Mouse (Mus musculus): ENCODE results near the gene Kmt2e.

Kmt2e gene

DNA sequence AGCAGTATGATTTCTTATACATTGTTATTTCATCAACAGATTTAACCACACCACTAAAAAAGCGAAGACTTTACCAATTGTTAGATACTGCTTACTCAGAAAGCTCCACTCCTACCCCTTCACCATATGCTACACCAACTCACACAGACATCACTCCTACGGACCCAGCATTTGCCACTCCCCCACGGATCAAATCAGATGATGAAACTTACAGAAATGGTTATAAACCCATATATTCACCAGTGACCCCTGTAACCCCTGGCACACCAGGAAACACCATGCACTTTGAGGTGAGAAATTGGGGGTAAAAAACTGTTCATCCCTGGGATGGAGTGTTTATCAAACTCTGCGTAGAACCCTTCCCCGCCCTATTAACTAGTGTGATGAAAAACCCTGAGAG, 62.7 kb downstream of the Kmt2e start:
- in situ Hi-C loops (cut with MboI, MseI), result loop anchor here (25.0 kb wide), 1 partner anchor 1735 kb away; no protein-coding TSS in a partner anchor

DNA sequence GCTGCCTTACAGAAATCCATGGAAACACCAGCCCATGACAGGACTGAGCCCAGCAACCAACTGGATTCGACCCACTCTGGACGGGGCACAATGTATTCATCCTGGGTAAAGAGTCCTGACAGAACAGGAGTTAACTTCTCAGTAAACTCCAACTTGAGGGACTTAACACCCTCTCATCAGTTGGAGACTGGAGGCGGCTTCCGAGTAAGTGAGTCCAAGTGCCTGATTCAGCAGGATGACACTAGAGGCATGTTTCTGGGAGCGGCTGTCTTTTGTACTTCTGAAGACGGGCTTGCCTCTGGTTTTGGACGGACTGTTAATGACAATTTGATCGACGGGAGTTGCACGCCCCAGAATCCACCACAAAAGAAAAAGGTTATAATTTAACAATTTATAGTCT, 63.7 kb downstream of the Kmt2e start:
- in situ Hi-C loops (cut with MboI, MseI), result loop anchor here (25.0 kb wide), 1 partner anchor 1736 kb away; no protein-coding TSS in a partner anchor

DNA sequence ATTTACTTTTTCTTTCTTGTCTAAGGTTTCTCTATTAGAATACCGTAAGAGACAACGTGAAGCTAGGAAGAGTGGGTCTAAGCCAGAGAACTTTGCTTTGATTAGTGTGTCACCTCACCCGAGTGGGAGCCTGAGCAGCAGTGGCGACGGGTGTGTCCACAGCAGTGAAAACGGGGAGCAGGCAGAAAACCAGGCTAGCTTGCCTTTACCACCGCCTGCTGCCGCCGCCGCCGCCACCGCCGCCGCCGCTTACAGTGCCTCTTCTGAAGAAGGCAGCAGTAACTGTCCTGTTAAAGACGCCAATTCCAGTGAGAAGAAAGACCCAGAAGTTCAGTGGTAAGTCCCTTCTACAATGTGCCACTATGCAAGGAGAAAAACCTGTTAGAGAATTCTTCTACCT, 65.0 kb downstream of the Kmt2e start:
- in situ Hi-C loops (cut with MboI, MseI), result loop anchor here (25.0 kb wide), 1 partner anchor 1737 kb away; no protein-coding TSS in a partner anchor

DNA sequence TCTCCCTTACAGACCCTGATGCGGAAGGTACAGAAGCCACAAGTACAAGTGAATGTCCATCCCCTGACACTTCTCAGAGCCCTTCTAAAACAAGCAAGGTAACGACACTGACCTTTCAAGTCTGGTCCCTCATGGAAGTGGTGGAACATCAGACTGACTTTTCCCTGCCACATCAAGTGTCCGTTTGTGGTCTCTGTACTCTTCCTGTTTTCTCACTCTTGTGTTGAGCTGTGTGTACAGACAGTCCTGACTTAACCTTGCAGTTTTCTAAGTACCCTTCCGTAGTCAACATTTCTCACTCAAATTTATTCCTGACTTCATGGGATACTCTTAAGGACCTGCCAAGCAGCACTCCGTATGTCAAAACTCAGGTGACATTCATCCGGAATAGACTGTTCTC, 66.5 kb downstream of the Kmt2e start:
- in situ Hi-C loops (cut with MboI, MseI), result loop anchor here (25.0 kb wide), 1 partner anchor 262 kb away; no protein-coding TSS in a partner anchor

DNA sequence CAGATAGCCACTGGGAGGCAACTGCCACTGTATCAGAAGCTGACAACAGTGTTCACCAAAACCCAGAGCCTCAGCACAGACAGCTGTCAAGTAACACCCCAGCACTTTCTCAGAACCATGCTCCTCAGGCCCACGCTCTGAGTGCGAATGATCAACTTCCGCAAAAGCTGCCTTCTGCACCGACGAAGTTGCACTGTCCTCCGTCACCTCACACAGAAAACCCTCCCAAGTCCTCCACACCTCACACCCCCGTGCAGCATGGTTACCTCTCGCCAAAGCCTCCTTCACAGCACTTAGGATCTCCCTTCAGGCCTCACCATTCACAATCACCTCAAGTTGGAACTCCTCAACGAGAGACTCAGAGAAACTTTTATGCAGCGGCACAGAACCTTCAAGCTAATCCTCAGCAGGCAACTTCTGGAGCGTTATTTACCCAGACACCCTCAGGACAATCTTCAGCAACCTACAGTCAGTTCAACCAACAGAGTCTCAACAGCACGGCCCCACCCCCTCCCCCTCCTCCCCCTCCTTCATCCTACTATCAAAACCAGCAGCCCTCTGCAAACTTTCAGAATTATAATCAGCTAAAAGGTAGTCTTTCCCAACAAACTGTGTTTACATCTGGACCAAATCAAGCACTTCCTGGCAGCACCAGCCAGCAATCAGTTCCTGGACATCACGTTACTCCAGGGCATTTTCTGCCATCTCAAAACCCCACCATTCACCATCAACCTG, 67.5 kb downstream of the Kmt2e start:
- in situ Hi-C loops (cut with MboI, MseI), result loop anchor here (25.0 kb wide), 1 partner anchor 261 kb away; no protein-coding TSS in a partner anchor

DNA sequence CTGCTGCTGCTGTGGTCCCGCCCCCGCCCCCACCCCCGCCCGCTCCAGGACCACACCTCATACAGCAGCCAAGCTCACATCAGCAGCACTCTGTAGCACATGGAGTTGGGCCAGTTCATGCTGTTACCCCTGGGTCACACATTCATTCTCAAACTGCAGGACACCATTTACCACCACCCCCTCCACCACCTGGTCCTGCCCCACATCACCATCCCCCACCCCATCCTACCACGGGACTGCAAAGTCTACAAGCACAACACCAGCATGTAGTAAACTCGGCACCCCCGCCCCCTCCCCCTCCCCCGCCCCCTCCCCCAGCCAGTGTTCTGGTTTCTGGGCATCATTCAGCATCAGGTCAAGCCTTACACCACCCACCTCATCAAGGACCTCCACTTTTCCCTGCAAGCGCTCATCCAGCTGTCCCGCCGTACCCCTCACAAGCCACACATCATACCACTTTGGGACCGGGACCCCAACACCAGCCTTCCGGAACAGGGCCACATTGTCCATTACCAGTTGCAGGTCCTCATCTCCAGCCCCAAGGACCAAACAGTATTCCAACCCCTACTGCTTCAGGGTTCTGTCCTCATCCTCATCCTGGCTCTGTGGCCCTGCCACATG, 68.2 kb downstream of the Kmt2e start:
- in situ Hi-C loops (cut with MboI, MseI), result loop anchor here (25.0 kb wide), 1 partner anchor 260 kb away; no protein-coding TSS in a partner anchor

DNA sequence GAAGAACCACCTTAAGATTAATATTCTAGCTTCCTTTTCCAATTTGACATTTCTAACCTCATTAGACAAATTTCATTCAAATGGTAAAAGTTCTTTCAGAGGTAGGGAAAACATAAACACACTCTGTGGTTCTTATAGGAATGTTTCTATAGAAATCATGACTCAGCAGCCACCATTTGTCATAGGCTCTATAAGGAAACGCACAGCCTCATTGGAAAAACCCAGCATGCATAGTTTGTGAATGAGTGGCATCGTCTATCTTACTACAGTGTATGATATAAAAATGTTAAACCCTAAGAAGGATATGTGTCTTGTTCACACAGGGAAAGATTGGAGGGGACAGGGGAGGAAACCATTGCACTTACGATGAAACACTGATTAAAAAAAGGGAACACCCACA, 71.3 kb downstream of the Kmt2e start:
- in situ Hi-C loops (cut with MboI, MseI), result loop anchor here (25.0 kb wide), 1 partner anchor 257 kb away; no protein-coding TSS in a partner anchor

DNA sequence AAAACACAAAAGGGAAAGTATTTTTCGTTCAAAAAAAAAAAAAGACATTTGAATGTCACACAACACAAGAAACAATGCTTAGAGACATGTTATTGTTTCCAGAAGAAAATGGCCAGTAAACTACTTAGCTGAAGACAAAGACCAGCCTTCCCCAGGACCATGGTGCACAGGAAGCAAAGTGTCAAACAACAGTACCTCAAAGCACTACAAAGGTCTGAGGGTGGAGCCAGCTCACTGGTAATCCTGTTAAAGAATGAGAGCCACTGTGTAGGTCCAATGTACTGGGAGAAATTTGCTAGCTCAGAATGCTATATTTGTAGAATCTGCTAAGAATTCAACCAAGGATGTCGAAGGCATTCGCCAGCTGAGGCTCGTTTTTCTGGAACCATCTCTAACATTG, 73.0 kb downstream of the Kmt2e start:
- in situ Hi-C loops (cut with MboI, MseI), result loop anchor here (25.0 kb wide), 1 partner anchor 255 kb away; no protein-coding TSS in a partner anchor

DNA sequence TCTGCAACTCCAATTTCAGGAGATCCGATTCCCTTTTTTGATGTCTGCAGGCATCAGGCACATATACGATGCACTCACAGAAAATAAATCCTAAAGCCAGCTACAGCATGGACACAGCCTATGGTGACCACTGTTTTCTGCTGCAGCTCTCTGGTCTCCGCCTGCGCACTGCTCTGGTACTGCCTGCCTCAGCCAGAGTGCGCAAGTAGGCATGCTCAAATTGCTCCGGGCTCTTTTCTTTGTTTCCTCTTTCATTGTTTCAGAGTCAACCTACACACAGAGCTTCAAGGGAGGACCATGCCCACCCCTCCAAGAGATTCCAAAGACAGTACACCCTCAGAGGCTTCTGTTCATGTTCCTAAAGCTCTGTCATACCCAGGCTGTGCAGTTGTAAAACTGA, 74.4 kb downstream of the Kmt2e start:
- in situ Hi-C loops (cut with MboI, MseI), result loop anchor here (25.0 kb wide), 1 partner anchor 254 kb away; no protein-coding TSS in a partner anchor

DNA sequence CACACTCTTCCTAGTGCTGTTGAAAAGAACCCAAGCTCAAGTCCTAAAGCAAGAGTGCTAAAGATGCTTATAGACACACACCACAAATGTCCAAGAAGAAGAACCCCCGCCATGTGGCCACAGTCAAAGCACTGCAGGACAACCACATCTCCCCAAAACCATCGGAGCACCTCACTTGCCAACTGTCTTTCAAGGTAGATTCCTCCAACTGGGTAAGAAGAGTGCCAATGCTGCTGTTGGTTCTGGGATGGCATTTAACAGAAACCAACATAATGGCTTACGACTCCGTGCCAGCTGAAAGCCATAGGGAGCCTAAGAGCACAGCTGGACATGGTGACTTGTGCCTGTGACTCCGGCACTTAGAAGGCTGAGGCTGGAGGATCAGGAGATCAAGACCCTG, 77.2 kb downstream of the Kmt2e start:
- in situ Hi-C loops (cut with MboI, MseI), result loop anchor here (25.0 kb wide), 1 partner anchor 251 kb away; no protein-coding TSS in a partner anchor

DNA sequence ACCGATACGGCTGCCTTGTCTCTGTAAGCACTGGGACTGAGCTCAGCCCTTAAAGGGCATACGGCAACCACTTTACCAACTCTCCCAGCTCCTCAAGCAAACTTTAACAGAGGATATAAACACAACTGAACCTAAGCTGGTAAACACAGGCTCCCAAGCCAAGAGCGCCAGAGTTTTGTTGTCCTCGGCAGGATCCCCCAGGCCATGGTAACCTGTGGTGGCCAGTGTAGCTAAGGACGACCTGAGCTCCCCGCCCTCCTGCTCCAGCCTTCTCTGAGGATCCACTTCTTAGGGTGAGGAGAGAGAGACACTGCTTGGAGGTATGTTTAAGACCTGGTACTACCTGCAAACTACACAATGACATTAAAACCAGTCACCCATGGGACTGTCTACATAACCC, 78.3 kb downstream of the Kmt2e start:
- in situ Hi-C loops (cut with MboI, MseI), result loop anchor here (25.0 kb wide), 1 partner anchor 250 kb away; no protein-coding TSS in a partner anchor

DNA sequence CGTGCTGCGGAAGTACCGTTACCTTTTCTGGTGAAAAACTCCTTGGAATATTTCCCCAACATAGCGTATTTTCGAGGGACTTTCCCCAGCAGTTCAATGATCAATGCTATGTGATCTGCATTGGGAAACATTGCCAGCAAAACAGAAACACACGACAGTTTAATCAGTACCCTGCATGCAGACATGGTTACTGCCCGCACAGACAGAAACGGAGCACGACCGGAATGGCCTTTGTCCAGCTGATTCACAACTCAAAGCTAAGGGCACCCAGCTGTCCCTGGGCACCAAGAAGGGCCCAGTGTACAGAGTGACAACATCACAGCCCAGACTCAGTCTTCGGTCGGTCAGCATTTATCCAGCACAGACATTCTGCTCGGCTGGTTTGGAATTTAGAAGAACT, 79.2 kb downstream of the Kmt2e start:
- in situ Hi-C loops (cut with MboI, MseI), result loop anchor here (25.0 kb wide), 1 partner anchor 249 kb away; no protein-coding TSS in a partner anchor

DNA sequence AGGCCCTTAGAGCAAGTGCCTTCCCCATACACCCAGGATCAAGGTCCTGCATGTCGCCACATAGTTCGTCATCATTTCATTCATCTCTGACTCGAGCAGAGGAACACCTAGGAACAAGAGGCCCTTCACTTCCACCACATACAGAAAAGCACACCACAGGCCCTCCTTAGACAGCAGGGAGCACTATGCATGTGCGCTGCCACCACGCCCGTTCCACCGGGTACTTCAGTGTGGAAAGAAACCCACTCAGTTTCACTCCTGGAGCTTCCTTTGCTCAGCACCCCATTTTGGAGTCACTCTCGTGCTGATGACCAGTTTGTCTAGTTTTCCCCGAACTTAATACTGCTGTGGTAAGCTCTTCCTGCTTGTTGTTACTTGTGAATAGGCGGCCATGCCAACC, 80.8 kb downstream of the Kmt2e start:
- in situ Hi-C loops (cut with MboI, MseI), result loop anchor here (25.0 kb wide), 1 partner anchor 247 kb away; no protein-coding TSS in a partner anchor

DNA sequence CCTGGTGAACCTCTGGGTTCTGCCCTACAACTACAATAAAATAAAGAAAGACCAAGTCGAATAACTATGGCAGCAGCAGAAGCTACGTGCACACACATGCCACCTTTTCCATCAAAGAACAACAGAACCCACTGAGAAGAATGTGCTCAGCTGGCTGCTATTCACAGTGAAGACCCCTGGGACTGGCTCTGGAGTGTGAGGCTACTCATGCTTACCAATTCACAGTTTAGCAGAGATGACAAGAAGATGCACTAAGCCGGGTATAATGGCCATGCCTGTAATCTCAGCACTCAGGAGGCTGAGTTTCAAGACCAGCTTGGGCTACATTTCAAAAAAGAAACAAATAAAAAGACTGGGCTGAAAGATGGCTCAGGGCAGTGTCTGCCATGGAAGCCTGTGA, 82.7 kb downstream of the Kmt2e start:
- in situ Hi-C loops (cut with MboI, MseI), result loop anchor here (25.0 kb wide), 1 partner anchor 245 kb away; no protein-coding TSS in a partner anchor

DNA sequence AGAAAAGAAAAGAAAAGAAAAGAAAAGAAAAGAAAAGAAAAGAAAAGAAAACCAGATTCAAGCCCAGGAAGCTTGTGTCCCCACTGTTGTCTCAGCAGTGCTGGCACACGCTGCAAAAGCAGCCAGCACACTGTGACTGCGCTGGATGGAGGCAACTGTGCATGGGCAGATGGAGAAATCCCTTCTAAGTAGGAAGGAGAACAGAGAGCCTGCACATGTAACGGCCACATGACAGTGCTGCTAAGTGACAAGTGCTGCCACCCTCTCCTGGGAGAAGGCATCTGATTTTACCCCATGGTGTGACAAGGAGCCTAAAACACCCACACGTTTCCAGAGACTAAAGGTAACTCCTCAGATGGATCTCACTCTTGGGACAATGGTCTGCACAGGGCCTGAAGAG, 83.6 kb downstream of the Kmt2e start:
- in situ Hi-C loops (cut with MboI, MseI), result loop anchor here (25.0 kb wide), 1 partner anchor 244 kb away; no protein-coding TSS in a partner anchor

DNA sequence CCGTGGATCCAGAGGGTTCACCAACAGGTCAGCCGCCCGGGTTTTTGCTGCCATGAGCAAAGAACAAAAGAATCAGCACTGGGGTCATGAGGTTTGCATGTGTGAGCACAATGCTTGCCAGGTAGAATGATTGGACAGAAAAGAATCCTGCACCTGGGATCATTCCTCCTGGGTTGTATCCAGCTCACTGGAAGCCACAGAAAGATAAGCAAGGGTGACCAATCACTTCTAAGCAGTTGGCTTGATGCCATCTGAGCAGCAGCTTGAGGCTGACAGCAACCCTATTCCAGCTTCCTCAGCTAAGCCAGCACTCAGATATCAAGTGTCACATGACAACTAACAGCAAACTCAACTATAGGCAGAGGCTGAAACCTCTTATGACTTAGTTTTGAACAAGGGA, 84.4 kb downstream of the Kmt2e start:
- in situ Hi-C loops (cut with MboI, MseI), result loop anchor here (25.0 kb wide), 1 partner anchor 244 kb away; no protein-coding TSS in a partner anchor

DNA sequence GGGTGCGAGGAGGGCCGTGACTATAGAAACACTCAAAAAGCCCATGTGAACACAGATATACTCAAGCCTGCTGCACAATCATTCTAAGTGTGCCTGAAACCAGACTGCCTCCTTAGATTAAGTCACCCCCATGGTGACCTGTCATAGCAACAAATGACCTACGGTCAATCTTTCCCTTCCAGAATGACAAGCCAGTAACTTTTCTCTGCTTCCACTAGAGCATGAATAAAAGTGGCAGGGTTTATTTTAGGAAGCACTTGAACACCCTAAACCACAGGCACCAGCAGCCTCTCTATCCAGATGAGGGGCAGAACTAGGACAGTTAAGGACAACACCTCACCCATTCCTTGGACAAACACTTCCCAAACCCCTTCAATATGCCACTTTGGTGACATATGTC, 85.4 kb downstream of the Kmt2e start:
- in situ Hi-C loops (cut with MboI, MseI), result loop anchor here (25.0 kb wide), 1 partner anchor 243 kb away; no protein-coding TSS in a partner anchor

DNA sequence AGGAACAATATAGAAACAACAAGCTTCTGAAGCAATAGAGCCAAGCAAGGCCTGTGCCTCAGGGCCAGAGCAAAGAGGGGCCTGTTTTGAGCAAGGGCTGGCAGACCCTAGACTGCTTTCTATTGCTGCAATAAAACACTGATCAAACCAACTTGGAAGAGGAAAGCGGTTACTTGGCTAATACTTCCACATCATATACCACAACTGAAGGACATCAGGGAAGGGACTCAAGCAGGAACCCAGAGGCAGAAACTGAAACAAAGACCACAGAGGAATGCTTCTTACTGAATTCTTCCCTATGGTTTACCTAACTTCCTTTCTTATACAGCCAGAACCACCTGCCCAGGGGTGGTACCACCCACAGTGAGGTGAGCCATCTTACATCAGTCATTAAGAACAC, 87.4 kb downstream of the Kmt2e start:
- in situ Hi-C loops (cut with MboI, MseI), result loop anchor here (25.0 kb wide), 1 partner anchor 241 kb away; no protein-coding TSS in a partner anchor

DNA sequence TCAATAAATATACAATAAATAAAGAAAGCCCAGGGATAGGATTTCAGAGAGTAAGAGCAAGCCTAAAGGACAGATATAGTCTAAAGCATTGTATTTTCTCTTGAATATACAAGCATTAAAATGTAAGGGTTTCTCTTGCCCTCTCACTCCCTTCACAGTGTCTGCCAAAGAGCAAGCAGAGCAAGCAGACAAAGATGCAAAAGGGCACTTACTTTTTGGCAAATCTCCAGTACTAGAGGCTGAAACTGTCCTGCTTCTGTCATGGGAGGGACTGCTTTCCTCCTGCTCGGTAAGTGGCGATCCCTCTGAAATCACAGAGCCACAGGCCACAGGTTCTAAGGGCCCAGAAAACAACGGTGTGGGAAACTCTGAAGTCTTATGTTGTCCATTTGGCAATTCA, 89.7 kb downstream of the Kmt2e start:
- in situ Hi-C loops (cut with MboI, MseI), result loop anchor here (25.0 kb wide), 1 partner anchor 238 kb away; no protein-coding TSS in a partner anchor

DNA sequence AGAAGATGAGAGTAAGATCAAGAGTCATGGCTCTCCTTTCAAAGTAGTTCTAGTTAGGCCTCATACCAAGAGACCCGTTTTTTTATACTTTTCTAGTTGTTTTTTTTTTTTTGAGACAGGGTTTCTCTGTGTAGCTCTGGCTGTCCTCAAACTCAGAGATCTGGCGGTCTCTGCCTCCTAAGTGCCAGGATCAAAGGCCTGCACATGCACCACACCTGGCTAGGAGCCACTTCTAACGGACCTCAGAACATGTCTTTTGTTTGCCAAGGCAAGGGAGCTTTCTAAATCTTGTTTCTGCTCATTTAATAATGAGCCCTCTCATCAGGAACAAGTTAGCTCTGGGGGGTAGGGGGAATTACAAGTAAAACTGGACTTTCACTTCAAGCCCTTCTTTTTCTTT, 90.4 kb downstream of the Kmt2e start:
- in situ Hi-C loops (cut with MboI, MseI), result loop anchor here (25.0 kb wide), 1 partner anchor 238 kb away; no protein-coding TSS in a partner anchor

DNA sequence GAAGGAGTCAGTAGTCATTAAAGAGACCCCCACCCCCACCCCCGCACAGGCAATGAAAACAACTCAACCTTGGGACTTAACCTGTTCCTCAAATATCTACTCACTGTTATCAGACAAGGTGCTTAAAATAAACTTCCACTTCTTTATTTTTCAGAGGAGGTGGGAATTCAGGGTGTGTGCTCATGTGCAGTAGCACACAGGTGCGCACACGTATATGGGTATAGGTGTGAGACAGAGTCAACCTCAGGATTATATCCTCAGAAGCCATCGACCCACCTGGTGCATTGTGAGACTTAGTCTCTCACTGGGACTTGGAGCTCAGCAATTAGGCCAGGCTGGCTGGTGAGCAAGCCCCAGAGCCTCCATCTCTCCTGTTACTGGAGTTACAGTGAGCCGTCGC, 96.9 kb downstream of the Kmt2e start:
- in situ Hi-C loops (cut with MboI, MseI), result no loop called here

DNA sequence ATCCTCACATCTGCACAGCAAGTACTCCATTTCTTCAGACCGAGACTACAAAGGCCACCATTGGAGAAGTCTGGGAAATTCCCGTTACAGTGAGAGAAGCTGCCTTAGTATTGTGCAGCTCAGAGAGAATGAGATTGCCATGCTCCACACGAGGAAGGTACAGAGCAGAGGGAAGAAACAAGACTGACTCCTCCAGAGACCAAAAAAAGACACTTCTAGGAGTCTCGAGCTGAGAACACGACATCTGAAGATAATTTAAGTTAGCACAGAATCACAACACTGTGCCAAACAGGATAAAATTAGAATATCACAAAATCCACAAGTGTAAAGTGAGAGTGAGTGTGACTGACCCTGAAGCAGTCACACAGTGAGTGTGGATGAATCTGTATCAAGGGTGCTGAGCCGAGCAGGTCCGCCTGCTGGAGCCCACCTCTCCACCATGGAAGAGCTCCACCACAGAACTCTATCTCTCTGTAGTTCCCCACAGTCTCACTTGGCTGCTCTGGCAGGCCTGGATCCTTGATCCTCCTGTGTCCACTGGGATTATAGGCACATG, 97.4 kb downstream of the Kmt2e start:
- in situ Hi-C loops (cut with MboI, MseI), result no loop called here

All from T-helper 2 cell (primary cell).